Mouse (Mus musculus): ENCODE measurements around the gene Plcb2. TPM values are rescaled to one million over a fixed set of nuclear protein-coding genes. Genes with fewer than 3 reads are reported as not detected.

Gene Plcb2
- polyA plus RNA-seq, 1 experiment from 2014 or later: 1.1 TPM

- H3K27ac ChIP-seq (replicated peaks): no peak overlapping the region
- ATAC-seq (ENCODE audit: insufficient number of reproducible peaks, low FRiP score, low TSS enrichment, low read depth): no peak
- no peak overlapping the region for H3K4me3 ChIP-seq (replicated peaks)
- 78% methylated on average over 3 of the region's 3 CpGs for WGBS
- H3K36me3 ChIP-seq: no peaks in the 10 kb centered on the region
- no peak overlapping the region for H3K9ac ChIP-seq
- no peak overlapping the region for H3K4me2 ChIP-seq (replicated peaks)
- peaks cover 52% of the 10 kb centered on the region for H3K27me3 ChIP-seq
- H3K4me1 ChIP-seq: peaks cover 24% of the 10 kb centered on the region
- no peaks in the 10 kb centered on the region for H3K9me3 ChIP-seq (replicated peaks)
Observed at GRCm38 (mm10) chr2:118679577-118679976, 48.7 kb downstream of the Plcb2 start.

- Histone ChIP-seq H3K27ac (replicated peaks) (peak overlapping the region; percentile 60; the same call in 1 of the 2 replicates), H3K9ac (no peak overlapping the region), H3K4me1 (peaks cover 25% of the 10 kb centered on the region), H3K4me2 (replicated peaks) (peak overlapping the region; percentile 93), H3K36me3 (no peaks in the 10 kb centered on the region), H3K9me3 (replicated peaks) (no peaks in the 10 kb centered on the region), H3K27me3 (peaks cover 66% of the 10 kb centered on the region), H3K4me3 (replicated peaks) (peak overlapping the region; percentile 53)
- 21% methylated on average over 4 of the region's 4 CpGs for WGBS
- no peak for ATAC-seq (ENCODE audit: insufficient number of reproducible peaks, low FRiP score, low TSS enrichment, low read depth)
Observed at GRCm38 (mm10) chr2:118677817-118678216, 50.4 kb downstream of the Plcb2 start.

- no peaks in the 10 kb centered on the region for H3K36me3 ChIP-seq
- H3K4me3 ChIP-seq (replicated peaks): peak overlapping the region; percentile 53
- no peaks in the 10 kb centered on the region for H3K9me3 ChIP-seq (replicated peaks)
- peaks cover 21% of the 10 kb centered on the region for H3K4me1 ChIP-seq
- H3K9ac ChIP-seq: peak overlapping the region; percentile 27
- H3K27ac ChIP-seq (replicated peaks): peak overlapping the region; percentile 60; the same call in 1 of the 2 replicates
- peak; percentile 16; the same call in 1 of the 2 replicates for ATAC-seq (ENCODE audit: insufficient number of reproducible peaks, low FRiP score, low TSS enrichment, low read depth)
- peaks cover 66% of the 10 kb centered on the region for H3K27me3 ChIP-seq
- peak overlapping the region; percentile 93 for H3K4me2 ChIP-seq (replicated peaks)
- 1% methylated on average over 83 of the region's 89 CpGs for WGBS
Observed at GRCm38 (mm10) chr2:118676839-118677741, 51.1 kb downstream of the Plcb2 start.

GRCm38 (mm10) chr2:118674500-118674899, 53.7 kb downstream of the Plcb2 start:
- Histone ChIP-seq H3K27ac (replicated peaks) (peak overlapping the region; percentile 51), H3K4me1 (peaks cover 23% of the 10 kb centered on the region), H3K9me3 (replicated peaks) (no peaks in the 10 kb centered on the region), H3K36me3 (no peaks in the 10 kb centered on the region), H3K4me2 (replicated peaks) (no peak overlapping the region), H3K9ac (no peak overlapping the region), H3K27me3 (peaks cover 61% of the 10 kb centered on the region), H3K4me3 (replicated peaks) (no peak overlapping the region)
- 15% methylated on average over 7 of the region's 7 CpGs for WGBS
- ATAC-seq (ENCODE audit: insufficient number of reproducible peaks, low FRiP score, low TSS enrichment, low read depth): no peak

- Histone ChIP-seq H3K9ac (no peak overlapping the region), H3K36me3 (no peaks in the 10 kb centered on the region), H3K4me2 (replicated peaks) (no peak overlapping the region), H3K4me1 (peaks cover 25% of the 10 kb centered on the region), H3K4me3 (replicated peaks) (no peak overlapping the region), H3K27me3 (peaks cover 56% of the 10 kb centered on the region), H3K9me3 (replicated peaks) (no peaks in the 10 kb centered on the region), H3K27ac (replicated peaks) (peak overlapping the region; percentile 51)
- WGBS: 24% methylated on average over 15 of the region's 15 CpGs
- no peak for ATAC-seq (ENCODE audit: insufficient number of reproducible peaks, low FRiP score, low TSS enrichment, low read depth)
Observed at GRCm38 (mm10) chr2:118673686-118674465, 54.4 kb downstream of the Plcb2 start.

GRCm38 (mm10) chr2:118671728-118672127, 56.5 kb downstream of the Plcb2 start:
- Histone ChIP-seq H3K27ac (replicated peaks) (no peak overlapping the region), H3K4me2 (replicated peaks) (no peak overlapping the region), H3K36me3 (no peaks in the 10 kb centered on the region), H3K4me3 (replicated peaks) (no peak overlapping the region), H3K4me1 (peaks cover 15% of the 10 kb centered on the region), H3K27me3 (peaks cover 34% of the 10 kb centered on the region), H3K9ac (no peak overlapping the region), H3K9me3 (replicated peaks) (no peaks in the 10 kb centered on the region)
- 44% methylated on average over 1 of the region's 1 CpGs for WGBS
- ATAC-seq (ENCODE audit: insufficient number of reproducible peaks, low FRiP score, low TSS enrichment, low read depth): no peak

GRCm38 (mm10) chr2:118669785-118670184, 58.5 kb downstream of the Plcb2 start:
- Histone ChIP-seq H3K4me3 (replicated peaks) (no peak overlapping the region), H3K4me2 (replicated peaks) (no peak overlapping the region), H3K4me1 (0 out of 2 replicates have a peak, but pooled peaks cover 10% of the 10 kb centered on the region), H3K27me3 (peaks cover 17% of the 10 kb centered on the region), H3K36me3 (no peaks in the 10 kb centered on the region), H3K9ac (no peak overlapping the region), H3K9me3 (replicated peaks) (no peaks in the 10 kb centered on the region), H3K27ac (replicated peaks) (peak overlapping the region; percentile 44; the same call in 1 of the 2 replicates)
- WGBS: 31% methylated on average over 2 of the region's 2 CpGs
- no peak for ATAC-seq (ENCODE audit: insufficient number of reproducible peaks, low FRiP score, low TSS enrichment, low read depth)

- peak; percentile 5; the same call in 1 of the 2 replicates for ATAC-seq (ENCODE audit: insufficient number of reproducible peaks, low FRiP score, low TSS enrichment, low read depth)
- Histone ChIP-seq H3K4me2 (replicated peaks) (no peak overlapping the region), H3K9me3 (replicated peaks) (no peaks in the 10 kb centered on the region), H3K36me3 (no peaks in the 10 kb centered on the region), H3K27ac (replicated peaks) (peak overlapping the region; percentile 44; the same call in 1 of the 2 replicates), H3K9ac (no peak overlapping the region), H3K4me1 (0 out of 2 replicates have a peak, but pooled peaks cover 6% of the 10 kb centered on the region), H3K27me3 (peaks cover 17% of the 10 kb centered on the region), H3K4me3 (replicated peaks) (no peak overlapping the region)
- 29% methylated on average over 6 of the region's 6 CpGs for WGBS
Observed at GRCm38 (mm10) chr2:118669245-118669644, 59.0 kb downstream of the Plcb2 start.

- Histone ChIP-seq H3K36me3 (no peaks in the 10 kb centered on the region), H3K4me2 (replicated peaks) (no peak overlapping the region), H3K4me3 (replicated peaks) (no peak overlapping the region), H3K27ac (replicated peaks) (no peak overlapping the region), H3K27me3 (peaks cover 17% of the 10 kb centered on the region), H3K9ac (no peak overlapping the region), H3K9me3 (replicated peaks) (no peaks in the 10 kb centered on the region), H3K4me1 (peaks cover 19% of the 10 kb centered on the region)
- 74% methylated on average over 5 of the region's 5 CpGs for WGBS
- no peak for ATAC-seq (ENCODE audit: insufficient number of reproducible peaks, low FRiP score, low TSS enrichment, low read depth)
Observed at GRCm38 (mm10) chr2:118667181-118667580, 61.1 kb downstream of the Plcb2 start.

GRCm38 (mm10) chr2:118665616-118666015, 62.6 kb downstream of the Plcb2 start:
- H3K4me2 ChIP-seq (replicated peaks): no peak overlapping the region

GRCm38 (mm10) chr2:118664975-118665516, 63.2 kb downstream of the Plcb2 start:
- Histone ChIP-seq H3K4me2 (replicated peaks) (no peak overlapping the region), H3K36me3 (no peaks in the 10 kb centered on the region), H3K27me3 (peaks cover 17% of the 10 kb centered on the region), H3K9ac (no peak overlapping the region), H3K9me3 (replicated peaks) (no peaks in the 10 kb centered on the region), H3K4me1 (peaks cover 21% of the 10 kb centered on the region), H3K4me3 (replicated peaks) (no peak overlapping the region), H3K27ac (replicated peaks) (no peak overlapping the region)
- 63% methylated on average over 3 of the region's 3 CpGs for WGBS
- no peak for ATAC-seq (ENCODE audit: insufficient number of reproducible peaks, low FRiP score, low TSS enrichment, low read depth)

More at GRCm38 (mm10) chr2:118665616-118666015, 62.6 kb downstream of the Plcb2 start:
- H3K4me1 ChIP-seq: peaks cover 19% of the 10 kb centered on the region
- no peak for ATAC-seq (ENCODE audit: insufficient number of reproducible peaks, low FRiP score, low TSS enrichment, low read depth)
- 76% methylated on average over 4 of the region's 4 CpGs for WGBS
- H3K9me3 ChIP-seq (replicated peaks): no peaks in the 10 kb centered on the region
- H3K9ac ChIP-seq: no peak overlapping the region
- H3K4me3 ChIP-seq (replicated peaks): no peak overlapping the region
- H3K27ac ChIP-seq (replicated peaks): no peak overlapping the region
- peaks cover 17% of the 10 kb centered on the region for H3K27me3 ChIP-seq
- H3K36me3 ChIP-seq: no peaks in the 10 kb centered on the region

Data from embryonic facial prominence, embryonic 15.5 days (tissue).